Mouse (Mus musculus): ENCODE data around the gene Itgb5. TPM values are rescaled to one million over a fixed set of nuclear protein-coding genes. Genes with fewer than 3 reads are reported as not detected.

The Itgb5 gene
- polyA plus RNA-seq, 1 experiment, result 36.7 TPM

DNA sequence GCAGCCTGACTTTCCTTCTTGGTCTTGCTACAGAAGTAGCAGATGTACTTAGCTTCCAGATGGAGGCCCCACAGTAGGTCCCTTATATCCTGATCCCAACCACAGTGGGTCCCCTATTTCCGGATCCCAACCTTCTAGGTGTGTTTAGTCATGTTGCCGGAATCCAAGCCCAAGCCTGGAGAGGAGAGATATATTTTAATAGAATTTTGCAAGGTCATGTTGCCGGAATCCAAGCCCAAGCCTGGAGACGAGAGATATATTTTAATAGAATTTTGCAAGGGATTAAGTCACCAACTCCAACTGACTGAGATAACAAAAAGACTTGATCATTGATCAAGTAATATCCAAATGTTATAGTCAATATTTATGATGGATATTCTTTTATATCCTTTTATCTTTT is 51.3 kb downstream of the Itgb5 start:
- no peak for DNase-seq (ENCODE audit: low read depth)
- TF ChIP-seq CTCF (IDR thresholded peaks at IDR 0.05; ENCODE audit: borderline replicate concordance, extremely low read depth, insufficient read depth, insufficient read length) (no peak), POLR2A (IDR thresholded peaks at IDR 0.05; ENCODE audit: borderline replicate concordance, extremely low read depth, insufficient read depth, insufficient read length, poor library complexity, severe bottlenecking) (no peak)

DNA sequence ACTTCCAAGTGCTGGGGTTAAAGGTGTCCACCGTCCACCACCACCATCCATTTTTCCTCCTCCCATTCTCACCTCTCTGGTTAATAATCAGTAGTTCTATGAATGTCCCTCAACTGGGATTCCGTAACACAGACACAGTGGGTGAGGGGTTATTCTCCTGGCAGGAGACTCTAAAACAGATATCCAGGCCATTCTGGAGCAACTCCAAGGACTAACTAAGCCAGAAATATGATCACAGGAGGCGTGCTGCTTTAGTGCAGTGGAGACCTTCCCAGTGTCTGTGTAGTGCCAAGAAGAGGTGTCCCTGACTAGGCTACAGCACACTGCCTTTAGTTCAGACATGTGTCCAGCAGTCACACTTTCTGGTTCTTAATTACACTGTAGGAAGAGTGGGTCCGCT is 53.1 kb downstream of the Itgb5 start:
- DNase-seq (ENCODE audit: low read depth), result no peak
- TF ChIP-seq POLR2A (IDR thresholded peaks at IDR 0.05; ENCODE audit: borderline replicate concordance, extremely low read depth, insufficient read depth, insufficient read length, poor library complexity, severe bottlenecking) (no peak), CTCF (IDR thresholded peaks at IDR 0.05; ENCODE audit: borderline replicate concordance, extremely low read depth, insufficient read depth, insufficient read length) (no peak)

DNA sequence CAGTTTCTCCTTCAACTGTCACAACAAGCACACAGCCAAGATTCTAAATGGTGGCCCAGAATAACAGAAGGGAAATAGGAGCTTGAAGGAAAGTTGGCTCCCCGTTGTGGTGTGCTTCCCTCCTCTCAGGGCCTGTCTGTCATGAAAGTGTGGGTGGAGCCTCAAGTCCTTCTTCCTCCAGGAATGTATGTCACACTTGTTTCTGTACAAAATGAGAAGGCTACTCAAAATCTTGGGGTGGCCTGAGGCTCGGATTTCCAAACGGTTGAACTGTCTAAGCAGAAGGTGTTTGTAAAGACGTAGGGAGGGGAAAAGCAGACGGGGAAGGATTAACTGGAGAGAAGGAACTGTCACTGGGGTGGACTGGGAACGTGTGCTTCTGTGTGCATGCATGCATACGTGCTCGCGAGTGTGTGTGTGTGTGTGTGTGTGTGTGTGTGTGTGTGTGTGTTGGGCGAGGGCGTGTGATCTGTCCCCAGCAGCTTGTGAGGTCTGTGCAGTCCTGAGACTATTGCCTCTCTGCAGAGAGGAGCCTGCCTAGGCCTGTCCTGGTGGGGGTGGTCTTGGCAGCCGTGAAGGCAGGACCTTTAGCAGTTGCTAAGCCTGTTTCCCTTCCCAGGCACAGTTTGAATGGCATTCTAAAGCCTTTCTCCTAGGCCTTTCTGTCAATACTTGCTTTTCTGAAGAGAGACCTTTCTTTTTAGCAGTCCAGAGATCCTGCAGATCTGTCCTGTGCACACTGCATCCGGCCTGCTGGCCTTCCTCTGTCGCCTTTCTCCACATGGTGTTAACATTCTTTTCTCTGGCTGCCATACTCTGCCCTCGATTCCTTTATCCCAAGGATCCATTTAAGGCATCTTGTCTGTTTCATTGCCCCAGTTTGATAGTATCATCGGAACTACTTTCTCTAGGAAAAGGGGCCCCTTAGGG is 53.8 kb downstream of the Itgb5 start:
- peak; percentile 92 for DNase-seq (ENCODE audit: low read depth)
- no peak for TF ChIP-seq CTCF (IDR thresholded peaks at IDR 0.05; ENCODE audit: borderline replicate concordance, extremely low read depth, insufficient read depth, insufficient read length)
- no peak for TF ChIP-seq POLR2A (IDR thresholded peaks at IDR 0.05; ENCODE audit: borderline replicate concordance, extremely low read depth, insufficient read depth, insufficient read length, poor library complexity, severe bottlenecking)

DNA sequence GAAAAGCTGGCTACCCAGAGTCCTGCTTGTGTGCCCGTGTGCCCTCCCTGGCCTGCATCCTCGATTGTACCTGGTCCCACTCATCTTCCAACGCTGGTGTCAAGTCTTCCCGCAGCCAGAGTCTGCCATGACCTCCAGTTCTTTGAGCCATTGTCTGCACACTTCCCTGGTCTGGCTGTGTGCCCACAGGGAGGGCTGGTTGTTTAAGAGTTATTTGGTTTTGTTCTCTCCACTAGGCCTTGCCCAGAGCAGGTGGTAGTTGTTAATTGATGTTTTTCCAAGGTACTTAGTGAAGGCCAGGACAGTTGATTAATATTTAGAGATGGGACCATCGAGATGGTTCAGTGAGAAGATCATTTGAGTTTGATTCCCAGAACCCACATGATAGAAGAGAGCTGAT is 54.7 kb downstream of the Itgb5 start:
- TF ChIP-seq CTCF (IDR thresholded peaks at IDR 0.05; ENCODE audit: borderline replicate concordance, extremely low read depth, insufficient read depth, insufficient read length) (no peak), POLR2A (IDR thresholded peaks at IDR 0.05; ENCODE audit: borderline replicate concordance, extremely low read depth, insufficient read depth, insufficient read length, poor library complexity, severe bottlenecking) (no peak)
- DNase-seq (ENCODE audit: low read depth), result peak; percentile 60

DNA sequence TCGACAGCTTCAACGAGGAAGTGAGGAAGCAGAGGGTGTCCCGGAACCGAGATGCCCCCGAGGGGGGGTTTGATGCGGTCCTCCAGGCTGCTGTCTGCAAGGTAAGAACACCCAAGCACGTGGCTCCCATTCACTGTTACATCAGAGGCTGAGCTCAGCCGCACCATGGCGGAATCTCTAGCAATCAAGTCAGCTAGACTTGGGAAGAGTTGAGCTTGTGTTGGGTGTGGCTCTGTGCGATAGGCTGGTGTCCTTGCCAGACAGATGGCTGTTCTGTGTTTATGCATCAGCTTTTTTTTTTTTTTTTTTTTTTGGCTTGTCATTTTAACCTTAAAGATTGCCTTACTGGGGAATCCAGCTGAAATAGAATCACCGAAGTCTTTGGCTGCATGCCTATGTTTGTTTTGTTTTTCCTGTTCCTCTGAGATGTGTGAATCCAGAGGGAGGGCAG is 55.6 kb downstream of the Itgb5 start:
- TF ChIP-seq CTCF (IDR thresholded peaks at IDR 0.05; ENCODE audit: borderline replicate concordance, extremely low read depth, insufficient read depth, insufficient read length) (no peak), POLR2A (IDR thresholded peaks at IDR 0.05; ENCODE audit: borderline replicate concordance, extremely low read depth, insufficient read depth, insufficient read length, poor library complexity, severe bottlenecking) (no peak)
- peak; percentile 45 for DNase-seq (ENCODE audit: low read depth)

DNA sequence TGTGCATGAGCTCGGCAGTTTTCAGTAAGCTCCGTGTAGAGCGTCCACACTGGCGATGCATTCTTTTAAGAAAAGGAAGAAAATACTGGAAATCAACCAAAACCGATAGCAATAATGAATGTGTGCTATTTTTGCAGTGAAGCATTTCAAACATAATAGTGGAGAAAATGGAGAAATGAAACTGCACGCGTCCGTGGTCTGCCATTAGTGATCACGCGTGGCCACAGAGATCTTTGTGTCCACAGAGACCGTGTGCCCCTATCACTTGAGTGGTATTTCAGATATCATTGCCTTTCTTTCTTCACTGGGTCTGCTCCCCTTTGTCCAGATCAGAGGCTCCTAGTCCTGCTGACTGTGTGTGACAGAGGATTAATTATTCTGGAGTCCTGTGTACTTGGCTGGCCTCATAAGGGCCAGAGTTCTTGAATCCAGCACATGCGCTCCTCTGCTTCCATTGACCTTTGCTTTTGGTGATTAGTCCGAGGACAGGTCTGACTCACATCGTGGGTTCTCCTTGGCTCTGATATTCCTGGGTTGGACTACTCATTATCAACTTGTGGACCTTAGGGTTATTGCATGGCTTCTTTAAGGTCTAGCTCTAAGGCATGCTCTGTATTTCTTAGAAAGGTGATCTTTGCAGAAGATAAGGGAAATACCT is 56.3 kb downstream of the Itgb5 start:
- TF ChIP-seq POLR2A (IDR thresholded peaks at IDR 0.05; ENCODE audit: borderline replicate concordance, extremely low read depth, insufficient read depth, insufficient read length, poor library complexity, severe bottlenecking) (no peak), CTCF (IDR thresholded peaks at IDR 0.05; ENCODE audit: borderline replicate concordance, extremely low read depth, insufficient read depth, insufficient read length) (no peak)
- DNase-seq (ENCODE audit: low read depth), result no peak

DNA sequence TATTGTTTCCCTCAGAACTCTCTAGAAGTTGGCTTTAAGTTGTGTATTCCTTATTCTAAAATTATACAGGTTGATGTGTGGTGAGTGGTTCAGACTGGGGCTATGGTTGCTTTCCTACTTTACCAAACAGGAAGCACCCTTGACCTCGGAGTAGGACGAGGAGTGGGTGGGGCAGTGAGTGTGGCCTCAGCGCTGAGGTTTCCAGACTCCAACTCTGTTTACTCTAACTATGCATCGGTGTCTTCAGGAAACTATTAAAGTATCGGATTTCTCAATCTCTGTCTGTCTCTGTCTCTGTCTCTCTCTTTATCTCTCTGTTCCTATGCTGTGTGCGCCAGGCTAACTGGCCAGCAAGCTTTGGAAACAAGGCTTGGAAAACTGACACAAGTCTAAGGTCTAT is 57.2 kb downstream of the Itgb5 start:
- TF ChIP-seq POLR2A (IDR thresholded peaks at IDR 0.05; ENCODE audit: borderline replicate concordance, extremely low read depth, insufficient read depth, insufficient read length, poor library complexity, severe bottlenecking) (no peak), CTCF (IDR thresholded peaks at IDR 0.05; ENCODE audit: borderline replicate concordance, extremely low read depth, insufficient read depth, insufficient read length) (no peak)
- DNase-seq (ENCODE audit: low read depth), result no peak

DNA sequence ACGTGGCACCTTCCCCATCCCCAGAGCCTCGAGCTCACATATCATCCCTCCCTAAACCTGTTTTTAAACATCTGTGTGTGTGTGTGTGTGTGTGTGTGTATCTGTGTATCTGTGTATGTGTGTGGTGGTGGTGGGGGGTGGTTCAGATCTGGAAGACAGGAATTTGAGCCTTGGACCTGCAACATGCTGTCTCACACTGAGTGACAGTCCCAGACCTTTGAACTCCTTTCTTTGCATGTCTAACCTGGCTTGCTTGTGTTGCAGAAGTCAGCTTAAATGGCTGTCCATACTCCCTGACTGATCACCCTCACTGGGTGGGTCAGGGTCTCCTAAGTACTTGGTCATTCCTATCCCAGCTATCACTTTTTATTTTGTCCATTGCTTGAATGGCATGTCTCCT is 58.5 kb downstream of the Itgb5 start:
- DNase-seq (ENCODE audit: low read depth), result no peak
- TF ChIP-seq POLR2A (IDR thresholded peaks at IDR 0.05; ENCODE audit: borderline replicate concordance, extremely low read depth, insufficient read depth, insufficient read length, poor library complexity, severe bottlenecking) (no peak), CTCF (IDR thresholded peaks at IDR 0.05; ENCODE audit: borderline replicate concordance, extremely low read depth, insufficient read depth, insufficient read length) (no peak)

DNA sequence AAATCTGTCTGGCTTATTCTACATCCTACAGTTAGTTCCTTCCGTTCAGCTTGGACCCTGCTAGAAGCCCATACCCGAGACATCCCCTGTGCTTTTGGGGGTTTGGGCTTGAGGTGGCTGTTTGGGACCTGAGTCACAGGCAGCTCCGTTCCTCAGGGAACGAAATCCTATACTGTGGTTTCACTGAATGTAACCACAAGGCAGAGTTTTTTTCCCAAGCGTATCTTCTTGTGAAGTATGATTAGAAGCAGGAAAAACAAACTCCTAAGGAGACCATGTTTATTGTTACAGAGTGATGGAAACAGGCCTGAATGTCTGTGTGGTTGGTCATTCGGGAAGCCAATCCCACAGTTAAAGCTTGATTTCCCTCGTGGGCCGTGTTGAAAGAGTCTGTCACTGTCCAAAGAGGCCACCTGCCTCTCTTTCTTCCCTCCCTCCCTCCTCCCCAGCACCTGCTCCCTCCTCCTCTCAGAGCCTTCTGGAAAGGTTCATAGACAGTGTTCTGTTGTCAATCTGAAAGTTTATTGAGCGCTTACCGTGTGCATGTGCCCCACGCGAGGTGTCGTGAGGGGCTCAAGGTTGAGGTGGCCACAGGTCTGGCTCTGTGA is 59.6 kb downstream of the Itgb5 start:
- no peak for DNase-seq (ENCODE audit: low read depth)
- TF ChIP-seq CTCF (IDR thresholded peaks at IDR 0.05; ENCODE audit: borderline replicate concordance, extremely low read depth, insufficient read depth, insufficient read length) (no peak), POLR2A (IDR thresholded peaks at IDR 0.05; ENCODE audit: borderline replicate concordance, extremely low read depth, insufficient read depth, insufficient read length, poor library complexity, severe bottlenecking) (no peak)

DNA sequence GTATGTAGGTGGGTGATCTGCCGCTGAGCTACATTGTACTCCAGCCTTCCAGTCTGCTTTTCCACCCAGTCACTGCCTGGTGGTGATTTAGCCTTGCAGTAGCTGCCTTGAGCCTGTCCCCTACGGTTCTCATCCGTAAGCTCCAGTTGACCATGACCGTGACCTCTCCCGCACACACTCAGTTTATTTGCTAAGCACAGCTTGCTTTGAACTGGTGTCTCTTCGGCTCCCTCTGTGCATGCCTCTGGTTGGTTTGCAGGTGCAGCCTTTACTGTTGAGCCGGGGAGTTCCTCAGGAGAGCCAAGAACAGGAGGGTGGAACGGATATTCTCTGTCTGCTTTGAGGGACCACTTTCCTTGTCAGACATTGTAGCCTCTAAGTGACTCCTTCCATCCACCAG is 61.6 kb downstream of the Itgb5 start:
- peak; percentile 15 for DNase-seq (ENCODE audit: low read depth)
- TF ChIP-seq POLR2A (IDR thresholded peaks at IDR 0.05; ENCODE audit: borderline replicate concordance, extremely low read depth, insufficient read depth, insufficient read length, poor library complexity, severe bottlenecking) (no peak), CTCF (IDR thresholded peaks at IDR 0.05; ENCODE audit: borderline replicate concordance, extremely low read depth, insufficient read depth, insufficient read length) (no peak)

DNA sequence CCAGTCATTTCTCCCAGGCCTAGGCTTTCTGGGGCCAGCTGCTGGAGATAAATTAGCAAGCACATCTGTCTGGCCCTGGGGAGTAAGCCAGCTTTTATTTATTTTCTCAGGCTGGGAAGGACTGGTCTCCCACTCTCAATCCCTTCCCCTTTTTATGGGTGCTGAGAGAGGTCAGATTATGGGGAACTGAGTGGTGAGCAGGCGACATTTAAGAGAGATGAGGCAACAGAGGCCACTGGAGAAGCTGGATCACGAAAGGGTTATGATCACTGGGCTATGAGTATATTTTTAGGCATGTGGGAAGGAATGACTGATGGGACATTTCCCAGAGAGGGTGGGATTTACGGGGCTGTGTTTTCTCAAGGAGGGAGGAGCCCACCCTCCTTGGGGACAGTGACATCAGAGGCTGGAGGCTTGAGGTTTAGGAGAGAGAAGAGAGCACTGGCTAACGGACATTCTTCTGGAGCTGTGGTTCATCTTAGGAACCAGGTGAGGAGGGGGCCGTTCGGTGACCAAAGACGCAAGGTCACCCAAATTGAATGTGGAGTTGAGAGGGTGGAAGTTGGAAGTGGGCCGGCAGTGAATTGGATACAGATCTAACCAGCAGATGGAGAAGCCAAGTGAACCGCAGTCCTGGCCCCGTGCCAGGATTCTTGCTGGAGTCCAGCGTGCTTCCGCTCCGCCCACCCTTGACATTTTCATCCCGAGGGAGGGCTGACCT is 62.3 kb downstream of the Itgb5 start:
- TF ChIP-seq POLR2A (IDR thresholded peaks at IDR 0.05; ENCODE audit: borderline replicate concordance, extremely low read depth, insufficient read depth, insufficient read length, poor library complexity, severe bottlenecking) (no peak), CTCF (IDR thresholded peaks at IDR 0.05; ENCODE audit: borderline replicate concordance, extremely low read depth, insufficient read depth, insufficient read length) (no peak)
- DNase-seq (ENCODE audit: low read depth), result peak; percentile 82

Measured in brain, embryonic 14.5 days (tissue).